Mouse (Mus musculus) lung, postnatal 25 days (tissue): ENCODE results near the gene Qser1.

ENCODE experiments used
- DNase-seq: peaks from one replicate; pipeline ENCODE4 v3.0.0; 2022; ENCODE audit warnings: low spot score

Qser1 gene

DNA sequence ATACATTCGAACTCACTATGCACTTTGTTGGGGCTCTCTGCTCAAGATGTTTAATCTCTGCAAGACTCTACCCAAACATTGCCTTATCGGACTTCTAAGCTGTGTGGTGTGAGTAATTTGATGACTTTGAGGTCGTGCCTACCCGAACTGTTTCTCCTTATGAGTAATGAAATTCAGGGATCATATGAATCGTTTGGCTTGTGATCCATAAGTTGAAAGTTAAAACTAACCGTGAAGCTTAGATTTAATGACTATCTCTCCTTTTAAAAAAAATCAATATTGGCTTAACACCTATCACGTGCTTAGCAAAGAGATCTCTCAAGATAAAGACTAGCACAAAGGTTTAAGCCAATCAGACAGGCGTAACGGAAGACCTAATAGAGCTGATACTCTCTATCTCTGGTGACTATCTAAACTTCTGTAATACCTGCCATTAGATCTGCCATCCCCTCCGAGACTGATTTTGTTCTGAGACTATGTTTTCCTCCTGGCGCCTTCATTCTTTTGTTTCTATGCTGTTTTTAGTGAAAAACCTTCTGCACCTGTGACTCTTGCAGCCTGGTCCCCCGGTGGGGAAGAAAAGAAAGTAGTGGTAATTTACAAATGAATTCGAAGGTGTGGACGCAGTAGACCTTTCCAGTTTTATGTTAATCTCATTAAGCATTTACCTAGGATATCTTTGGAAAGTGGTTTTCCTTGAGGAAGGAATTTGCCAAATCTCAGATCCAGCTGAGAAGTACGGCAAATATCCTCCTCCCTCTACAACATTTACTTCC lies 1.2 kb upstream of the Qser1 start:
- no peak for DNase-seq

DNA sequence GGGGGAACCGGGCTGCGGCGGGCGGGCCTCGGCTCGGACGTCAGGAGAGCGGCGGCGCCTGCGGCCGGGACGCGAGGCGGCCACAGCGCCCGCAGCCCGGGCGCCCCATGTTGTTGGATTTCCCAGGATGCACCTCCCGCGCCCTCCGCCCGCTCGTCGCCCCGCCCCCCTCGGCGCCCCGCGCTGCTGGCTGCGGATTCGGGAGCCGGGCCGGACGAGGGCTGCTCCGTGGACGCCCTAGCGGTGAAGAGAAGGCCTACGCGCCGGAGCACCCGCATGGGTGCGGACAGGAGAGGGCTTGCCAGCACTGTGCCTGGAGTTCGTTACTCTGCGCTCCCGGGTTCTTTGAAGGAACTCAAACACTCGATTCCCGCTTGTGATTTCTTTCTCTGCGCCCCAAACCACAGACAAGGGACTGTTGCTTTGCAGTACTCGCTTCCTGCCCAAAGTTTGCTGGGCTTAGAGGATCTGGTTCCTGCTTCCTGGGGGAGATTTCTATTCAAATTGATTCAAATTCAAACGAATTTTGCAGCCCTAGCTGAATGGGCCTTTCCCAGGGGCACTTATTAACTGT lies 393 bp upstream of the Qser1 start:
- DNase-seq = peak; percentile 91

- DNase-seq = no peak
Measured at GRCm38 (mm10) chr2:104815561-104816370, 794 bp downstream of the Qser1 start.

DNA sequence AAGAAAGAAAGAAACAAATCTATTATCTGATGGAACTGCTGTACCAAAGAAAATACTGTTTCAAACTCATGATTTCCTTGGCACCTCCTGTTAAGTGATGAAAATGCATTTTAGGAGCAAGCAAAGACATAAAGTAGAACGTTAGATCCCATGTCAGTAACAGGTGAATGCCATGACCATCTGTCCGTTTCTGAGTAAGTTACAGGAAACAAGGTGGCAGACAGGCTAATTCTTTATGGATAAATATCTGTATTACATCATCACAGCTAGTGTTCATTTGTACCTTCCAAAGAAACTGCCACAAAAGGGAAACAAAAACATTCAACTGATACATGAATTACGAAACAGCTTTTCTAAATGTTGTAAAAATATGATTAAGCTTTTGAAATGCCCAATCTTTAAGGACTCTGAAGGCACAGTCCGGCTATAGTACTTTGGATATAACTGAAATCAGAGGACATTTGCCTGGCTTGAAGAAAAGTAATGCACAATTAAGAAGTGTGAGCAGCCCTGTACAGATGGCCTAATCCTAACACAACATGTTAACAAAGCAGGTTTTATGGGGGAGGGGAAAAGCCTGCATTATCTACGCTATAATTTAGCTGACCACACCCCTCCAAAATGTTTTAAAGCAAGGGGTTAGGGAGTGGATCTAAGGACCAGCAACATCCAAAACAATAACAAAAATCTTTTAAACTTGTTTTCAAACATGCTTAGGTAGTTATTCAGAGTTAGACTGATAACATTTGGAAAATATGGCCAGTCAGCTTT lies 2.2 kb downstream of the Qser1 start:
- DNase-seq = no peak

- DNase-seq = no peak
Measured at GRCm38 (mm10) chr2:104805435-104805834, 11.1 kb downstream of the Qser1 start.

DNA sequence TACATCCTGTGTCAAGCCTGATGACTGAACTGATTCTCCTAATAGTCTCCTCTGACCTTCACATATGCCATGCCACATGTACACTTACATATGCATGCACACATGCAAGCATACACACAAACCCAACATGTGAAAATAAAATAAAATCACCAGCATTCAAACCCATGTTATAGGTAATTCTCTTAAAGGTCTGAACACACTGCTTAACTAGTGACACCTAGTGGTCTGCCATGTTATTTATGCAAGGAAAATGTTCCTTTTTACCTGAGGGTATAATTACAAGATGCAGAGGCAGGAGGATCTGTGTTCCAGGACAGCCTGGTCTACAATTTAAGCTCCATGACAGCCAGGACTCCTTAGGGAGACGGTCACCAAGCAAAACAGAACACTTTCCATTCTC lies 41.8 kb downstream of the Qser1 start:
- peak; percentile 14 for DNase-seq

DNA sequence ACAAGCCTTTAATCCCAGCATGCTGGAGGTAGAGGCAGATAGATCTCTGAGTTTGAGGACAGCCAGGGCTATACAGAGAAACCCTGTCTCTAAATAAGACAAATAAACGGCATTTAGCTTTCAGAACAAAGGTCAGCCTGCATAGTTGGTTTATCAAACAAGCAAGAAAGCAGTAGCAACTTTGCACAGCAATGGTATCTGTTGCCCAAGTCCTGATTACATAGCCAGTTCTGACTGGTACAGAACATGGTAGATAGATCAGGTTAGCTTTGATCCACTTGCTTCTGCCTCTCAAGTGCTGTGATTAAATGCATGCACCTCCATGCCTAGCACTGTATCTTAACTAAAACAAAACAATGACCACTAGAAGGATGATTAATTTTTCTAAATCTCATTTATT lies 47.9 kb downstream of the Qser1 start:
- no peak for DNase-seq

DNA sequence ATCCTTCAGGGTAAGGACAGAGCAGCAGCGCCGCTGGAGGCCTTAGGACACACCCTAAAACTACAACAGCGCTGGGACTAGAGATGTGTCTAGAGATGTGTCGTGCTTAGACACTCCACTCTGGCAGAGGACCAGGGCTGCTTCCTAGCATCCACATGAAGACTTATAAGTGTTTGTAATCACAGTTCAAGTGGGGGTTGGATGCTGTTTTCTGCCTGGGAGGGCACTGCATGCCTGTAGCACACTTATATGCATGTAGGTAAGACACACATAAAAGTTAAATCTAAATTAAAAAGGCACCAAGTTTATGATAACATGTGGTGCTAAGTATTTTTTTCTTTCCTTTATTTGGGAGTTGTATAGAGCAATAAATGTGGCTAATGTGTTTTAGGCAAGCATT lies 52.5 kb downstream of the Qser1 start:
- DNase-seq = no peak

DNA sequence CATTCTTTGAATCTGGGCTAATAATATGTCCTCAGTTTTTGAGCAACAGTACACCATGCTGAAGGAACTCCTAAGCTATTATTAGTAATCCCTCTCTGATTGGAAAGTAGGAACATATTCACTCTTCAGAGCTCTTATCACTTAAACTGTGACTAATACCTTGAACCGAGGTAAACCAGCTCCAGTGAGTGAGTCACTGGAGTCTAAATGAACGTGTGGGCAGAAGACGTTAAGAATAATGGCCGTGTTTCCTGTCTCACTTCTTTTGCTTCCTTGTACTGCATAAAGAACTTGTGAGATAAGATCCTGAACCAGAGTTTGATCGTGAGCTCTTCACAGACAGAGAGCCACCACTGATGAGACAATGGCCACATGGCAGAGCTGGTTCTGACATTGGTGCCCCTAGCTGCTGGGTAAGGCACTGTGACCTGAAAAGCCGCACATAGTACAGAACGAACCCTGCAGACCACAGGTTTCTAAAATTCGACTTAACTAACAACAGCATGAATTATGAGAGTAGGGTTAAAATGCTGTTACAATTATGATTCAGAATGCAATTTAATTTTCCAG lies 53.3 kb downstream of the Qser1 start:
- DNase-seq = no peak

DNA sequence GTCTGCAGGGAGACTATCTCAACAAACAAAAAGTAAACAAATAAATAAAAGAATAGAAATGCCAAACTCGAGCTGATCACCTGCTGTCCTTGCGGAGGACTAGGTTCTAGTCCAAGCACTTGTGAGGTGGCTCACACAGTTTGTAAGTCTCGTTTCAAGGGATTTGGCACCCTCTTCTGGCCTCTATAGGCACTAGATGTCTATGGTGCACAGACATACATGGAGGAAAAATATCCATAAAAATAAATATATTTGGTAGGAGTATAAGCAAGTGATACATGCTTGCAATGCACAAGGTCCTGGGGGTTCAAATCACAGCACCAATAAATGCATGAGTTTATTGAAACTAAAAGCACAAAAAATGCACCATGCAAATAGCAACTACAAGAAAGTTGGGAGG lies 65.9 kb downstream of the Qser1 start:
- peak; percentile 23 for DNase-seq

DNA sequence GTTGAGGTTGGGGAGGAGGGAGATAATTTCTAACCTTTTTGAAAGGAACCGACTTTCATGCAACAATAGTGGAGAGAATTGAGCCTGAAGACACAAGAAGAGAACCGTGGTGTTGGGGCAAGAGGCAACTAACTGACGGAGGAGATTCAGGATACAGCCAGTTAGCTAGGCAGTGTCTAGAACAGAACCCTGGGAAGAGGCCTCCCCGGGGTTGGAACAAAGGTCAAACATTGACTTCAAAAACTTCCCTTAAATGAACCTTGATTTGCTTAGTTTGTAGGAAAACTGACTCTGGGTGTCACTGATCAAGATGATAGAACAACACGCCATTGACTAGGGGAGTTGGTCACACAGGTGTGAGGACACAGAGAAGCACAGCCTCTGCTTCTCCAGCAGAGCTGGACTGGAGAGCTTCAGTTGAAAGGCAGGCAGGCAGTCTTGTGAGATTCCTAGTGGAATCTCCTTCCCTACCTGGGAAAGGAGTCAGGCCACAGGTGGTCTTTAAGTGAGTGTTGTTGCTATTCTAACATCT lies 67.8 kb downstream of the Qser1 start:
- DNase-seq = no peak

GRCm38 (mm10) chr2:104746251-104746650 lies 70.3 kb downstream of the Qser1 start:
- no peak for DNase-seq

DNA sequence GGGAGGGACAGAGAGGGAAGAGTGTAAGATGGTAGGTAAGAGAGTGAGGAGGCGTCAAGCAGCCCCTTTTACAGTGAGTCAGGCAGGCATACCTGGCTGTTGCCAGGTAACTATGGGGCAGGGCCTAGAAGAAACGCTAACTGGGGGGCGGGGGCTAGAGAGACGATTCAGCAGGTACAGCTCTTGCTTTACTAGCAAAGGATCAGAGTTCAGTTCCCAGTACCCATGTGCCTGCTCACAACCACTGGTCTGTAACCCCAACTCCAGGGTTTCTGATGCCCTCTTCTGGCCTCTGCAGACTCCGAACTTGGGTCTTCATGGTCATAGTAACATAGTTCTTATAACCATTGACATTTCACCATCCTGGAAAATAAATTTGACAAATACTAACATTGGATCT lies 72.6 kb downstream of the Qser1 start:
- no peak for DNase-seq

DNA sequence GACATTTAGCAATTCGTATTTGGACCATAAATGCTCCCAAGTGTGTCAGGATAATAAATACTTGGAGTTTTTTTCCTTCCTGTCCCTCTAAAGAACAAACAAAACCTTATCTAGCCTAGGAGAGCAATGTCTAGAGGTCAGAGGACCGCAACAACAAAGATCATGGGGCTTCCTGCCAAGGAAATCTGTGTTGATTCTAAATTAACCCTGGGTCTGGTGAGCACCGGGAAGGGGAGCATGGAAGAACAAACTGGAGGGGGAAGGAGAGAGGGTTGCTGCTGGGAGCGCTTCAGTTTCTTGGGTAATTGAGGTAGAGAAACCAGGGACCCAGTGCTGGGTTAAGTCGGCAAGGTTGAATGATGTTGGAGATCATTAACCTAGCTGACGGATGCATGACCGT lies 73.4 kb downstream of the Qser1 start:
- DNase-seq = peak; percentile 18

GRCm38 (mm10) chr2:104742741-104743064 lies 73.9 kb downstream of the Qser1 start, which contains the start of gene Depdc7:
Gene Depdc7 (minus strand): TSS chr2:104742878.
- DNase-seq = peak; percentile 90

GRCm38 (mm10) chr2:104741896-104742740 lies 74.4 kb downstream of the Qser1 start:
- DNase-seq = no peak

GRCm38 (mm10) chr2:104741015-104741758 lies 75.4 kb downstream of the Qser1 start:
- no peak for DNase-seq

DNA sequence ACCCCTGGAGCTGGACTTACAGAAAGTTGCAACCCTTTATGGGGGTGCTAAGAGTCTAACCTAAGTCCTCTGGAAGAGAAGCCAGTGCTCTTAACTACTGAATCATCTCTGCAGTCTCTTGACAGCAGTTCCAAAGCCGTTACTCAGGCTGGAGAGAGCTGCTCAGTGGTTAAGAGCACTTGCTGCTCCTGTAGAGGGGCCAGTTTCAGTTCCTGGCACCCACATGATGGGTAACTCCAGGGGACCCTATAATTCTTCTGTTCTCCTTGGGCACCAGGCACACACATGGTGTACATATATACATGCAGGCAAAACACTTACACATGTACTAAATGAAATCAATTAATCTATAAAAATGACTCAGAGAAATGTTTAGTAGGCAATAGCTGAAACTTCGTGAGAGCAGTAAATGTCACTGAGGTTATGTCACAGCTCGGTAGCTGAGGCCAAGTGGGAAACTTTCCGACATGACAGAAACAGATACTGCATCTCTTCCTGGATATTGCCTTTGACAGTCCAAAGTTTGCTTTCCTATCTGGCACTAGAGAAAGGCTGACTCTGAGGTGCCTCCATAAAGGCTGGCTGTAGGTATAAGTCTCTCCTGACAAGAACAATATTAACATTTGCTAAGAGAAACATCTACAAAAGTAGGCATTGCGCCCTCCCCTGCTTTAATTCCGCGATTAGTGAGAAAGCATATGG lies 76.2 kb downstream of the Qser1 start:
- DNase-seq = no peak

DNA sequence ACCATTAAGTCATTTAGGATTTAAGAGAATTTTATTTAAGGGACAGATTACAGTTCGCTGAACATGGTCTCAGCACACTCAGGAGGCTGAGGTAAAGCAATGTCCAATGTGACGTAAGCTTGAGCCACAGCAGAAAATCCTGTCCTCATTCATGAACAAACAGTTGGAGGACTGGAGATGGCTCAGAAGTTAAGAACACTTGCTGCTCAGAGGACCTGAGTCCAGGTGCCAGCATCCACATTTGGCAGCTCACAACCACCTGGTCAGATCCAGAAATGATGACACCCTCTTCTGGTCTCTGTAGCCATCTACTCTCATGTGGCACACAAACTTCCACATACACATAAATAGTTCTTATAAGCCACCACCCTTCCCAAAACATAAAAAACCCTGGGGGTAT lies 76.9 kb downstream of the Qser1 start:
- no peak for DNase-seq
